Mouse (Mus musculus): Measurements from ENCODE around the gene Susd6. TPM values are rescaled to one million over a fixed set of nuclear protein-coding genes. Genes with fewer than 3 reads are reported as not detected.

Susd6 gene
- polyA plus RNA-seq, 1 experiment from 2014 or later: 12.3 TPM

DNA sequence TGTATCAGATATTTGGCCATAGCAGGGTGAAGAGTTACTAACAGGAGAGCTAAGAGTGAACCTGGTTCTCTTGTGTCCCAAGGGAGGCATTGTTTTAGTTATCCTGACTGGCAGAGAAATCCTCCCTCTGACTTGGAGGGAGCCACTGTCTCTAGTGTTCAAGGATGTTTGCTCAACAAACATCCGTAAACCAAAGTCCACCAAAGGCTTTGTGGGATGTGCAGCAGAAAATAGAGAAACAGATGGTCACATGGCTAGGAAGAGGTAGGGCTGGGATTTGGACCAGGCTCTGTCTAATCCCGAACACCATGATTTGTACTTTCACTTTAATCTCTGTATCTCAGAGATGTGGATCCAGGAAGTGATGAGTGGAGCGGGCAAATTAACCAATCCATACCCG lies 26.2 kb upstream of the Susd6 start:
- Histone ChIP-seq H3K4me3 (no peak overlapping the region), H3K4me2 (no peak overlapping the region), H3K36me3 (no peaks in the 10 kb centered on the region), H3K27ac (replicated peaks) (no peak overlapping the region), H3K9me3 (no peaks in the 10 kb centered on the region), H3K4me1 (replicated peaks) (peaks cover 12% of the 10 kb centered on the region), H3K9ac (no peak overlapping the region), H3K27me3 (no peaks in the 10 kb centered on the region)
- 74% methylated on average over 4 of the region's 4 CpGs for WGBS
- ATAC-seq (ENCODE audit: low read depth): no peak

DNA sequence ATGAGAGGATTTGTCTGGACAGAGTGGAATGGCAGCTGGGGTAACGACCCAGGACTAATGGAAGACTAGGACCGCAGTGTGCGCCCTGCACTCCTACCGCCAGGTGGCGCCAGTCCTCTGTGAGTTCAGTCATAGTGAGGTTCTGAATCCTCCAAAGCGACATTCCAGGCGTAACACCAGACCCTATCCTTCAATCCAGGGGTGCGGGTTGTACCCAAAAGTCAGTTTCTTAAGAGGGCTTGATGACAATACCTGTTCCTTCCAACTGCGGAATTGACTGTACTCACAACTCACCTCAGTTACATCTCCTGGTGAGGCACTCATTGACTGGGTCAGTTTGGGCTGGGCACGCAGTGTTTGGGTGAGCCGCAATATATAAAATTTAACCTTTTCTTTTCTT lies 20.6 kb upstream of the Susd6 start:
- no peak overlapping the region for H3K9ac ChIP-seq
- 17% methylated on average over 11 of the region's 11 CpGs for WGBS
- no peak overlapping the region for H3K27ac ChIP-seq (replicated peaks)
- H3K4me1 ChIP-seq (replicated peaks): no peaks in the 10 kb centered on the region
- H3K9me3 ChIP-seq: no peaks in the 10 kb centered on the region
- no peak overlapping the region for H3K4me3 ChIP-seq
- ATAC-seq (ENCODE audit: low read depth): peak; percentile 88
- H3K27me3 ChIP-seq: no peaks in the 10 kb centered on the region
- H3K36me3 ChIP-seq: no peaks in the 10 kb centered on the region
- H3K4me2 ChIP-seq: no peak overlapping the region

DNA sequence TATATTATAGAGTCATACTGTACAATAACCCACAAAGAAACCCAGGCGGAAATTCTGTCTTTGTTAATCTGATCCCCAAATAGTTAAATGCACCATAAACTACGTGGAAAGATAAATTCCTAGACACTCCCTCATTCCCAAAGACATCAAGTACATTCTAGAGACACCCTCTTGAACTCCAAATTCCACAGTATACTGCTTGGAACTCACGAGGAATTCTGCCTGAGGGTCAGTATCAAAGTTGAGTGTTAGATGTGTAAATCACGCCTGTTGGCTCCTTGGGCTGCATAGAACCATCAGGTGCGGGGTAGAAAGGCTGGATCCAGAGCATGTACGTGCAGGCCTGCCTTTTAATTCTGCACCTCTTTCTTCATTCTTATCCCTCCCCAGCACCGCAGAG lies 15.5 kb upstream of the Susd6 start:
- H3K9me3 ChIP-seq: no peaks in the 10 kb centered on the region
- 74% methylated on average over 7 of the region's 7 CpGs for WGBS
- ATAC-seq (ENCODE audit: low read depth): no peak
- no peaks in the 10 kb centered on the region for H3K36me3 ChIP-seq
- no peaks in the 10 kb centered on the region for H3K27me3 ChIP-seq
- H3K4me3 ChIP-seq: no peak overlapping the region
- no peak overlapping the region for H3K27ac ChIP-seq (replicated peaks)
- H3K9ac ChIP-seq: no peak overlapping the region
- H3K4me2 ChIP-seq: no peak overlapping the region
- no peaks in the 10 kb centered on the region for H3K4me1 ChIP-seq (replicated peaks)

DNA sequence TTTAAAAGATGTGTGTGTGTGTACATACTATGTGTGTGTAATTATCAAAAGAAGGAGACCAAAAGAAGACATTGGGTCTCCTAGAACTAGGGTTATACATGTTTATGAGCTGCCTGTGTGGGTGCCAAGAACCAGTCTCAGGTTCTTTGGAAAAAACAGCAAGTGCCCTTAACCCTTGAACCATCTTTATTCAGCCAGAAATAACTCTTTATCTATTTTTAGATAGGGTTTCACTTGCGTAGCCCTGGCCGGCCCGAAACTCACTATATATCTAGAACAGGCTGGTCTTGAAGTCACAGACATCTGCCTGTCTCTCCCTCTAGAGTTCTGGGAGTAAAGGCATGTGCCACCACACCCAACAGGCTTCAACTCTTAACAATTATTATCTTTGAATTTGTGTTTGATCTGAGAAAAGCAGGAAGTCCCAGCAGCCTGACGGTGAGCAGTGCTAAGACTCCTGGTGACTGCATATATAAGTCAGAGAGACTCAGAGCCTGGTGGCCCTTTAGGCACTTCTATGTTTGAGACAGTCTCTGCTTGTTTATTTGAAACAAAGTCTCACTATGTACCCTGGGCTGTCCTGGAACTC lies 14.2 kb upstream of the Susd6 start:
- no peak overlapping the region for H3K27ac ChIP-seq (replicated peaks)
- no peak overlapping the region for H3K9ac ChIP-seq
- H3K4me1 ChIP-seq (replicated peaks): no peaks in the 10 kb centered on the region
- WGBS: 92% methylated on average over 4 of the region's 4 CpGs
- no peaks in the 10 kb centered on the region for H3K27me3 ChIP-seq
- no peaks in the 10 kb centered on the region for H3K36me3 ChIP-seq
- H3K4me2 ChIP-seq: no peak overlapping the region
- no peaks in the 10 kb centered on the region for H3K9me3 ChIP-seq
- no peak overlapping the region for H3K4me3 ChIP-seq
- no peak for ATAC-seq (ENCODE audit: low read depth)

DNA sequence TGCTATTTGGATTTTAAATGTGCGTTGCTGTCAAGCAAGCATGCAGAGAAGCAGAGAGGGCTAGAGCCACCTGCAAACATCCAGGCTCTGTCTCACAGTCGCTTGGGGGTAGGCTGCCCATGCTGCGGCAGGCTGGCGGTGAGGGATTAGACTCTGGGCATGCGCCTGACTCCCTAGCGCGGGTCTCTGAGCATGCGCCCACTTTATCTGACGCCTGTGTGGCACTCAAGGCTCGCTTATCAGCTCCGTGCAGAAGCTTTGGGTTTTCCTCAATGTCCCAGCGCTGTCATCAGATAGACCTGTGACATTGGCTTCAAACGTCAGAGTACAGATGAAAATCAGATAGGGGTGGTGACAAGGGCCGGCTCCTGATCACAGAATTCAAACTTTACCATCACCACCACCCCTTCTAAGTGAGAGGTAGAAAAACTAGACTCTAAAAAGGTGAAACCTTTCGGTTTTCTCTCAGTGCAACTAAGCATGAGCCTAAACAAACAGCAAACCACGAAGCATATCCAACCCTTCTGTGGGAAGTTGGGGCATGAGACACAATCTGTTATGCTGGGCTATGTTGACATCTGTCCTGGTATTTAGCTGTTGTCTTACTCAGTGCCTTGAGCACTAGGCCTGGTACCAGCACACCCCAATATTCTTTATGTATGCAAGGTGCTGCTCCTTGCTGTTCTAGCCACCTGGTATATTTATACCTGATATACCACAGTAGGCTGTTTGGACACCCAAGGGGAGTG lies 11.9 kb upstream of the Susd6 start:
- no peaks in the 10 kb centered on the region for H3K4me1 ChIP-seq (replicated peaks)
- no peak overlapping the region for H3K4me3 ChIP-seq
- H3K27ac ChIP-seq (replicated peaks): no peak overlapping the region
- no peaks in the 10 kb centered on the region for H3K36me3 ChIP-seq
- 76% methylated on average over 16 of the region's 16 CpGs for WGBS
- H3K9ac ChIP-seq: no peak overlapping the region
- no peak for ATAC-seq (ENCODE audit: low read depth)
- H3K27me3 ChIP-seq: no peaks in the 10 kb centered on the region
- H3K9me3 ChIP-seq: no peaks in the 10 kb centered on the region
- H3K4me2 ChIP-seq: no peak overlapping the region

DNA sequence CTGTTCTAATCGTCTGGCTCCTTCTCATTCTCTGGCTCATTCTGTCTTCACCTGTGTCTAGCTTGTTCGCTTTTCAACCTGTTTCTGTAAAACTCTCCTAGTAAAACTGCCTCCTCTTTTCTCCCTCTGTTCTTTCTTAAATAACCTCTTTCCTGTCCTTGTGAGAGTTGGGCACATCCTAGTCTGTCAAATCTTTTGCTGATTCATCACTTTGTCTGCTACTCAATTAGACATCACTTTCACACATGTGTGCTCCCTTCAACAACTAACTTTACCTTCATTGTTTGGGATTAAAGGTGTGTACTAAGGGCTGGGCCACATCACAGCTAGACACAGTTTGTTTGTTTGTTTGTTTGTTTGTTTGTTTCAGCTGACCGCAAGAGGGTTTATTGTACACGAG lies 10.6 kb upstream of the Susd6 start:
- H3K27ac ChIP-seq (replicated peaks): no peak overlapping the region
- ATAC-seq (ENCODE audit: low read depth): no peak
- no peaks in the 10 kb centered on the region for H3K27me3 ChIP-seq
- no peak overlapping the region for H3K4me3 ChIP-seq
- WGBS: 89% methylated on average over 4 of the region's 4 CpGs
- H3K4me2 ChIP-seq: no peak overlapping the region
- no peaks in the 10 kb centered on the region for H3K36me3 ChIP-seq
- H3K4me1 ChIP-seq (replicated peaks): no peaks in the 10 kb centered on the region
- no peak overlapping the region for H3K9ac ChIP-seq
- no peaks in the 10 kb centered on the region for H3K9me3 ChIP-seq

DNA sequence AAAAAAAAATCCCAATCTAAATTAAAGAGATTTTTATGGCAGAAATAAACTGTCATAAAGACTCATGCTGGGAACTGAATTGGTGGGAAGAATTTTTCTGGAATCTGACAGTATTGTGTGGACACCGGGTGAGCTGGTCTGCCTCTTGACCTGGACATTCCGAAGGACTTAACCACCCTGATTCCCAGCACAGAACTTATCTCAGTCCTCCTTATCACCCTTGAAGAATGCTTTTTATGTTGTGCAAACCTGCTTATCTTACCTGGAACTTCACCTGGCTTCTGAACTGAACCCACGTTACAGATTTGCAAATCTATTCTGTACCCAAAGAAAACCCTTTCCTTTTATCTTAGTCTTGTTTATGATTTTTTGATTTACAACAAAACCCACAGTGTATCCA lies 8.1 kb upstream of the Susd6 start:
- Histone ChIP-seq H3K4me1 (replicated peaks) (no peaks in the 10 kb centered on the region), H3K27me3 (no peaks in the 10 kb centered on the region), H3K27ac (replicated peaks) (no peak overlapping the region), H3K9me3 (no peaks in the 10 kb centered on the region), H3K36me3 (no peaks in the 10 kb centered on the region), H3K4me2 (no peak overlapping the region), H3K9ac (no peak overlapping the region), H3K4me3 (no peak overlapping the region)
- 89% methylated on average over 3 of the region's 3 CpGs for WGBS
- ATAC-seq (ENCODE audit: low read depth): no peak

DNA sequence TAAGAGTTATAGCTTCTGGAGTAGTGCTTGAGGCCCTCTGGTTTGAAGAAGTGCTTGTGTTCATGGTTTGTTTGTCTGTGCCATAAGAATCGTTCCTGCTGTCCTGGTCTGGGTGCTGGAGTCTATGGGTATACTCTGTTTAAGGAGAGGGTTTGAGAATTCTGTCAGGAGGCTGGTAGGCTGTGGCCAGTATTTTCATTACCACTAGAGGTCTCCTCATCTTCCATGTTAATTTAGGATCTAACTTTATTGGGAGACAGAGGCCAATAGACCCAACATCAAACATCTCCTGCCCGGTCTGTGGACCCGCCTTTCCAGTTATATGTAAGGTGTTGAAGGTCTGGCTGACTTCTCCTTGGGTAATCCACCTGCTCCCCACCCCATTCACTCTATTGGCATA lies 7.4 kb upstream of the Susd6 start:
- WGBS: 54% methylated on average over 3 of the region's 3 CpGs

DNA sequence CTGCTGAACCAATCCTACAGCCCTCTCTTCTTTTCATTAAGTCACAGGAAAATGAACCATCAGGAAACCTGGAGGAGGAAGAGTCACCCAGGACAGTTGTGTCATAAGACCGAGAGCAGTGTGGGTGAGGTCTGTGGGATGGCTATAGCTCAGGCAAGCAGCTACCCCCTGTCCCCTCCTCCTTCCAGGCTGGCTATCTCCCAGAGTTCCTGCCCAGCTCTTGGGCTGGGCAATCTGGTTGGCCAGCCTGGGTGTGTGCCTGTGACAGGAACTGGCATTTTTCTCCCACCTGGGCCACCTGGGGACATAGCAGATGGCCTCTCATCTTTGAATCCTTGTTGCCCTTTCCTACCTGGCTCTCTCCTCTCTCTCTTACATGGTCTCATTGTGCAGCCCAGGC lies 6.4 kb upstream of the Susd6 start:
- no peak overlapping the region for H3K4me2 ChIP-seq
- no peak overlapping the region for H3K4me3 ChIP-seq
- H3K4me1 ChIP-seq (replicated peaks): no peaks in the 10 kb centered on the region
- no peaks in the 10 kb centered on the region for H3K36me3 ChIP-seq
- H3K9me3 ChIP-seq: no peaks in the 10 kb centered on the region
- WGBS: 77% methylated on average over 1 of the region's 1 CpGs
- no peak overlapping the region for H3K9ac ChIP-seq
- ATAC-seq (ENCODE audit: low read depth): no peak
- H3K27me3 ChIP-seq: no peaks in the 10 kb centered on the region
- no peak overlapping the region for H3K27ac ChIP-seq (replicated peaks)

More for the DNA sequence above, 7.4 kb upstream of the Susd6 start:
- Histone ChIP-seq H3K9ac (no peak overlapping the region), H3K9me3 (no peaks in the 10 kb centered on the region), H3K4me1 (replicated peaks) (no peaks in the 10 kb centered on the region), H3K27me3 (no peaks in the 10 kb centered on the region), H3K4me2 (no peak overlapping the region), H3K27ac (replicated peaks) (no peak overlapping the region), H3K36me3 (no peaks in the 10 kb centered on the region), H3K4me3 (no peak overlapping the region)
- no peak for ATAC-seq (ENCODE audit: low read depth)

DNA sequence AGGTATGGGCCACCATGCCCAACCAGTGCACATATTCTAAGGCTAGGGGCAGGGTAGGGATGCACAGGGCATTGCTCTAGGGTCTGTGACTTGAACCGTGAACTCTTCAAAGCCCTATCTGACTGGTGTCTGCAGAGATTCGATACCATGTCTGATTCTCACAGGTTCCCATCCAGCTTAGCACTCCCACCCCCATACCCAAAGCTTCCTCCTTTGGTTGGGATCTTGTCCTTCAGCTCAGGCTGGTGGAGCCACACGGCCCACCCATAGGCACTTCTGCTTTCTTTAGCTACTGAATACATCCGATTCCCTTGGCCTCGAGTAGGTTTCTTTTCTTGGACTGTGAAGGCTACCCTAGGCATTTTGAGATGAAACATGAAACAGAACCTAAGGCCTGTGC lies 5.3 kb upstream of the Susd6 start:
- H3K4me2 ChIP-seq: no peak overlapping the region
- H3K27ac ChIP-seq (replicated peaks): no peak overlapping the region
- ATAC-seq (ENCODE audit: low read depth): no peak
- peaks cover 5% of the 10 kb centered on the region for H3K4me1 ChIP-seq (replicated peaks)
- H3K9ac ChIP-seq: no peak overlapping the region
- WGBS: 89% methylated on average over 5 of the region's 5 CpGs
- H3K27me3 ChIP-seq: no peaks in the 10 kb centered on the region
- H3K9me3 ChIP-seq: no peaks in the 10 kb centered on the region
- H3K36me3 ChIP-seq: no peaks in the 10 kb centered on the region
- H3K4me3 ChIP-seq: no peak overlapping the region

DNA sequence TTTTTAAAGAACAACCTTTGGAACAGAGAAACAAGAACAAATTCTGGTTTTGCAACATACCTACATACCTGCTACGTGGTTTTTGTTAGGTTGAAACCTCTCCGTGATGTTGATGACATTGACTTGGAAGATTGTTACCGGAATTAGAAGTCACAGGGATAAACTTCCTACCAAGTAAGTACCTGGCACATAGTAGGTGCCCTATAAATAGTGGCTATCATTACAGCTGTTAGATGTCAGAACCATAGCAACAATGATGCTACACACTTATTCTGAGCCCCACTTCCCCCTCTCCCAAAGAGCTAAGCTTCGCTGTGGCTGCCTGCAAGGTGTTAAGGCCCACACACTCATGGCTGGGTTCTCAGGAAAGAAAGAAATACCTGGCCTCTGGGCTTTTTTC lies 4.7 kb upstream of the Susd6 start:
- Histone ChIP-seq H3K27ac (replicated peaks) (no peak overlapping the region), H3K9me3 (no peaks in the 10 kb centered on the region), H3K4me3 (no peak overlapping the region), H3K4me2 (no peak overlapping the region), H3K9ac (no peak overlapping the region), H3K4me1 (replicated peaks) (peaks cover 5% of the 10 kb centered on the region), H3K27me3 (no peaks in the 10 kb centered on the region), H3K36me3 (no peaks in the 10 kb centered on the region)
- no peak for ATAC-seq (ENCODE audit: low read depth)
- WGBS: 90% methylated on average over 4 of the region's 4 CpGs

DNA sequence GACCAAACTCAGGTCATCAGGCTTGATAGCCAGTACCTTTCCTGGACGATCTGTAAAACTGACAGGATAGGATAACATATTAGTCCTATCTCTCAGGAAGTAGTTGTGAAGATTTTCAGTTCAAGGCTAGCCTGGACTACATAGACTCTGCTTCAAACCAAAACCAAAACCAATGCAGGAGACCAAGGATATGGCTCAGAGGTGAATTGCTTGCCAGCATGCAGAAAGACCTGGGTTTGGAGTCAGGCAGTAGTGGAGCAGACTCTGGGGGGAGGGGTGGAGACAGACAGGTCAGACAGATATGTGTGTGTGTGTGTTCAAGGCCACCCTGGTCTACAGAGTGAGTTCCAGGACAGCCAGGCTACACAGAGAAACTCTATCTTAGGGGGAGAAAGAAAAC lies 3.7 kb upstream of the Susd6 start:
- no peaks in the 10 kb centered on the region for H3K36me3 ChIP-seq
- no peak overlapping the region for H3K4me3 ChIP-seq
- H3K9ac ChIP-seq: no peak overlapping the region
- no peak overlapping the region for H3K4me2 ChIP-seq
- no peak overlapping the region for H3K27ac ChIP-seq (replicated peaks)
- H3K9me3 ChIP-seq: no peaks in the 10 kb centered on the region
- WGBS: 88% methylated on average over 1 of the region's 1 CpGs
- peaks cover 10% of the 10 kb centered on the region for H3K4me1 ChIP-seq (replicated peaks)
- ATAC-seq (ENCODE audit: low read depth): no peak
- H3K27me3 ChIP-seq: no peaks in the 10 kb centered on the region

DNA sequence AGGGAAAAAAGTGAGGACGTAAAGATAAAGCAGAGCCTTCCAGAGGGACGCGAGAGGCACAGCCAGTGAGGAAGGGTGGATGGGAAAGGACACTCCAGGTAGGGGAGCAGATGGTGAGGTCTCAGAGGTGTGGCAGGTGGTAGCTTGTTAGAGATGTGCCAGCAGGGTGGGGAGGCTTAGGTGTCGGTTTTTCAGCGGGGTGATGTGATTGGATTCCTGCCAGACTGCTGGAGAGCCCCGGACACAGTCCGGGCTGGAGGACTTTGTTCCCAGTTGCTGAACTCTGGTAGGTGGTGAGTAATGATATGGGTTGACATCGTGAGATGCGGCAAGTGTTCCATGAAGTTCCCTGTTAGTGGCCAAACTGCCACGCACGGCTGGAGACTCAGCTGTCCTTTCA lies 2.7 kb upstream of the Susd6 start:
- H3K27me3 ChIP-seq: no peaks in the 10 kb centered on the region
- H3K4me1 ChIP-seq (replicated peaks): peaks cover 20% of the 10 kb centered on the region
- no peak for ATAC-seq (ENCODE audit: low read depth)
- no peak overlapping the region for H3K9ac ChIP-seq
- no peaks in the 10 kb centered on the region for H3K9me3 ChIP-seq
- no peaks in the 10 kb centered on the region for H3K36me3 ChIP-seq
- no peak overlapping the region for H3K4me3 ChIP-seq
- H3K4me2 ChIP-seq: no peak overlapping the region
- H3K27ac ChIP-seq (replicated peaks): no peak overlapping the region
- WGBS: 58% methylated on average over 11 of the region's 11 CpGs

All from neural tube, embryonic 13.5 days (tissue).